Mouse (Mus musculus) MEL (cell line): ENCODE measurements around the gene Srsf6.

Source experiments
- CTCF ChIP-seq, 3 experiments: IDR thresholded peaks in 2 of 3; conservative IDR thresholded peaks in 1 of 3; 2 replicates each; pipeline ENCODE4 v1.5.1; 2011 to 2012; ENCODE audit warnings: low read length in 3 of 3, low read depth in 2 of 3, mild to moderate bottlenecking in 2 of 3, improper control_type of control experiment in 1 of 3, inconsistent platforms in 1 of 3, mixed read lengths in 1 of 3, moderate library complexity in 1 of 3; ENCODE audit not compliant: control insufficient read depth in 1 of 3, insufficient read depth in 1 of 3, poor library complexity in 1 of 3, severe bottlenecking in 1 of 3
- EP300 ChIP-seq, 2 experiments: IDR thresholded peaks; 2 replicates each; pipeline ENCODE4 v1.6.1; 2011; ENCODE audit warnings: improper control_type of control experiment in 2 of 2, low read length in 2 of 2, low read depth in 1 of 2, mild to moderate bottlenecking in 1 of 2
- ETS1 ChIP-seq: IDR thresholded peaks from 2 replicates; pipeline ENCODE4 v1.6.1; 2012; ENCODE audit warnings: low read depth, mild to moderate bottlenecking, inconsistent platforms, low read length, improper control_type of control experiment, moderate library complexity
- MAZ ChIP-seq: IDR thresholded peaks from 2 replicates; pipeline ENCODE4 v1.6.1; 2012; ENCODE audit warnings: low read depth, mild to moderate bottlenecking, inconsistent platforms, low read length, improper control_type of control experiment
- NELFE ChIP-seq: IDR thresholded peaks from 2 replicates; pipeline ENCODE4 v1.6.1; 2011; ENCODE audit warnings: low read depth, low read length, improper control_type of control experiment
- POLR2A ChIP-seq, 2 experiments: IDR thresholded peaks; 2 replicates each; pipeline ENCODE4 v1.6.1; 2011 to 2012; ENCODE audit warnings: low read length in 2 of 2, mild to moderate bottlenecking in 2 of 2, control low read depth in 1 of 2, improper control_type of control experiment in 1 of 2, low read depth in 1 of 2, moderate library complexity in 1 of 2; ENCODE audit not compliant: control insufficient read depth in 1 of 2, insufficient read depth in 1 of 2, poor library complexity in 1 of 2
- POLR2AphosphoS2 ChIP-seq: IDR thresholded peaks from 2 replicates; pipeline ENCODE4 v1.6.1; 2011; ENCODE audit warnings: low read length, improper control_type of control experiment
- POLR2AphosphoS5 ChIP-seq: IDR thresholded peaks from 2 replicates; pipeline ENCODE4 v1.6.1; 2012; ENCODE audit warnings: low read depth, borderline replicate concordance, mild to moderate bottlenecking, inconsistent platforms, low read length, moderate library complexity, mixed read lengths
- SIN3A ChIP-seq: IDR thresholded peaks from 2 replicates; pipeline ENCODE4 v1.6.1; 2012; ENCODE audit warnings: low read length, improper control_type of control experiment, inconsistent platforms
- TBP ChIP-seq: IDR thresholded peaks from 2 replicates; pipeline ENCODE4 v1.8.0; 2011; ENCODE audit warnings: low read depth, low read length, improper control_type of control experiment
- TCF12 ChIP-seq: IDR thresholded peaks from 2 replicates; pipeline ENCODE4 v1.6.1; 2014; ENCODE audit warnings: low read depth, mild to moderate bottlenecking, inconsistent platforms, low read length, improper control_type of control experiment, moderate library complexity
- USF1 ChIP-seq: IDR thresholded peaks from 2 replicates; pipeline ENCODE4 v1.6.1; 2014; ENCODE audit warnings: low read depth, mild to moderate bottlenecking, inconsistent platforms, low read length, improper control_type of control experiment, moderate library complexity

DNA sequence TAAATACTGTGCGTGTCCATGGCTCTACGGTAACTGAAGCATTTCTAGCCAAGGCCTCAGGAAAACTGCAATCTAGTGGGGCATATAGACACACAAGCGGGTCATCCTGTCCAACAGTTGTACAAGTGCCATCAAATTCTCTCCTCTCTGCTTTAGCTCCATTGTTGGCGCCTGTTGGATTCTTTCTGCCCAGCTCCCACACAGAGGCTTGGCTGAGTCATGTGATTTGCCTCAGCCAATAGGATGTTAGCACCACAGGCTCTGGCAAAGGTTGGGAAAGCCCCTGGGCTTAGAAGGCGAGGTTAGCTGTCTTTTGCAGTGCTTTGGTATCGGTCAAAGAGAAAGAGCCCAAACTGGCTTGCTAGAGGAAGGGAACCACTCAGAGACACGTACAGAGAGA lies 42.1 kb upstream of the Srsf6 start:
- no peak for TF ChIP-seq POLR2A (IDR thresholded peaks at IDR 0.05; ENCODE audit: control insufficient read depth in 1 of 2, insufficient read depth in 1 of 2, low read depth in 1 of 2, low read length in 2 of 2, poor library complexity in 1 of 2)
- TF ChIP-seq TBP: no peak
- no peak for TF ChIP-seq MAZ
- TF ChIP-seq CTCF (IDR thresholded peaks at IDR 0.05 in 2 of 3, conservative IDR thresholded peaks at IDR 0.05 in 1 of 3; ENCODE audit: control insufficient read depth in 1 of 3, insufficient read depth in 1 of 3, low read depth in 2 of 3, low read length in 3 of 3, poor library complexity in 1 of 3, severe bottlenecking in 1 of 3): no peak
- TF ChIP-seq USF1: no peak
- no peak for TF ChIP-seq EP300 (IDR thresholded peaks at IDR 0.05; ENCODE audit: low read depth in 1 of 2, low read length in 2 of 2)
- TF ChIP-seq NELFE: no peak
- TF ChIP-seq ETS1: no peak
- no peak for TF ChIP-seq POLR2AphosphoS2
- TF ChIP-seq SIN3A: no peak
- TF ChIP-seq TCF12: no peak
- TF ChIP-seq POLR2AphosphoS5: no peak
